Mouse (Mus musculus): ENCODE measurements around the gene Aven.

The Aven gene

GRCm38 (mm10) chr2:112490483-112491196 is 2.1 kb upstream of the Aven start:
- no peak for DNase-seq (ENCODE audit: low spot score)

DNA sequence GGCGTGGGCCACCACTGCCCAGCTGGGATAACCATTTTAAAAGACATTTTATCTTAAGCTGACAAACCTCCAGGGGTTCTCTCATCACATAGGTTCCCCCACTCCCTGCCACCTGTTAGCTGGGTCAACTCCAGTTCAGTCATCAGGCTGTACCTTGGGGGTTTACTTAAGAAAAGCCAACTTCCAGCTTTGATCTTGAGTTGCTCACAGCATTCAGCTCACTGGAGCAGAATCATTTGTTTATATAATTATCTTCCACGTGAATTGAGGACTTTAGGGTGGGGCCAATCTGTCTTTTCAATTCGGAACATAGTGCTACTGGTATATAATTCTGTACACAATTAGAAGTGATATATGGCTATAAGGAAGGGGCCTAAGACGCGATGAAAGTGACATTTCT is 1.1 kb upstream of the Aven start:
- DNase-seq (ENCODE audit: low spot score): peak; percentile 19

GRCm38 (mm10) chr2:112492431-112492855 is 321 bp upstream of the Aven start:
- DNase-seq (ENCODE audit: low spot score): no peak

DNA sequence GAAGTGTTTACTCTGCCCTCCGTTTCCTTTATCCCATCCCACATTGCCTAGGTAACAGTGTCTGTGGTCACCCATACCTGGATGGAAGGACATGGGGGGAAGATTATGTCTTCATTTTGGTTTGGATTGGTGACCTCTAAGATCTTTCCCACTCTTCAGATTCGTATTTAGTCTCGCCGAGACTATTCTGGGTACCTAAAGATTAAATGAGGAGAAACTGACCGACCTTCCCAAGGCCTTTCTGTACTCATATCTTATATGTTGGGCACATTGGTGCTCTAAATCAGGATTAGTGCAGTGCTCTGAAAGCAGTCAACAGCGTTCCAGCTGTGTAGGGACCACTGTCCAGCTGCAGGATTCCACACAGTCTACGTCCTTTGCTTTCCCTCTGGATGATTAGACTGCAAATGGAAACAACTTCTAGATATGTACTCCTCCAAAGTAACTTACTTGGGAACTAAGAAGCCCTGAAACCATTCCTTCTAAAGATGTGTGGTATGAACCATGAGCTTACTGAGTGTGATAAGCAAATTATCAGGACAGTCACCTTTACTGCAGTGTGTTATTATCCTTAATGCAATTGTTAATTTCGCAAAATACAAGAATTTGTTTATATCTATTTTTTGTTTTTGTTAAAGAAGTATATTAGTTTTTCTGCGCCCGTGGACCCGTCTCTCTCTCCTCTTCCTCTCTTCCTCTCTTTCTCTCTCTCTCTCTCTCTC is 936 bp downstream of the Aven start:
- DNase-seq (ENCODE audit: low spot score): no peak

GRCm38 (mm10) chr2:112497851-112498250 is 5.1 kb downstream of the Aven start:
- no peak for DNase-seq (ENCODE audit: low spot score)

DNA sequence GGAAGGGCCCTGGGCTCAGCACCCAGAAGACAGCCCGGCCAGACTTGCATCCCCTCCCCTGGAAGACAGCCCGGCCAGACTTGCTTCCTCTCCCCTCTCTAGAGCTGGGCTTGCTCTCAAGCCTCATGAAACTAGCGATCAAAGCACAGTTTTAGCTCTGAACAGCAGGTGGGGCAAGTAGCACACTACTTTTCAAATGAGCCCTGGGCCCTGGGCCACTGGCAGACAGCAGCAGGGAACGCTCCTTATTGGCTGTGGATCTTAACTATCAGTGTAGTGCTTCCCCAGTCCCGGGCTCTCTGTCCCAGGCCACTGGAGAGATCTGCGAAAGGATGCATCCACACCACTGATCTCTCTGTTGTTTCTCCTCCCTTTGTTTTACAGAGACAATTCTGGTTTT is 8.4 kb downstream of the Aven start:
- DNase-seq (ENCODE audit: low spot score): peak; percentile 78

DNA sequence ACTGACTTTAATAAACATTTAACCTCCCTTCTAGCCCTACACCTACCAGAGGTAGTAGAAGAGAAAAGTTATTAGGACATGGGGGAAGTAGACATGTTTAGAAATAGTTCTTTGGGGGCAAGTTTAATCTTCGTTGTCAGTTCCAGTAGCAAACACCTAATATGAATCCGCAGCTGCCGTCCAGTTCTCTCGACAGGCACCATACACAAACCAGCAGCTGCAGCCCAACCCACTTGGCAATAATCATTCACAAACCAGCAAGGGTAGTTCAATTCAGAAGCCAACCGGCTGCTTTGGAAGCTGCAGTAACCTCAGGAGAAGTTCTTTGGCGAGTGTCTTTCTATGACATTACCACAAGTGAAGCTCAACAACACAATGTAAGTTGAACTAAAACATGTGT is 11.2 kb downstream of the Aven start:
- DNase-seq (ENCODE audit: low spot score): no peak

DNA sequence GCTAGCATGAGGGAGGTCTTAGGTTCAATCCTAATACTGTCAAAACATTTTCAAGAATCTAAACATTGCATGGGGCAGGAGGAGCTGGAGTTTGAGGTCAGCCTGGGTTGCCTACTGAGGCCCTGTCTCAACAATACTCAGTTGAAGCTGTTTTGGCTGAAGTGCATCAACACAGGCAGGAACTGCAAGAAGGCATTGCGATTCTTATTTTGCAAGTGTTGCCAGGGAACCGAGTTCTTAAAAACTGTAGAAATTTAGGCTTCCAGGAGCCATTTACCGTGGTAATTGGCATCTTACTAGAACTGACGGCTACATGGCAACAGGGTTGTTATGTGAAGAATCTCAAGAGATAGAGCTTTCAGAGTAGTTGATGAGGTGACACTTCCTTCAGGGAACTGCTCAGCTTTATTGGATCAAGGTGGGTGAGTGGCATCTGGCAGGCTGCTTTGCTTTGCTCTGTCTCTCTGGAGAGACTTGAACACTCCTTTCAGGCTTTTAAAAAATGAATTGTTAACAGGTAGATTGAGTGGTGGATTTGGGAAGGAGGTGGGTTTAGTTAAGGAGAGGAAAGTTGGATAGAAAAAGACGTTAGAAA is 14.2 kb downstream of the Aven start:
- DNase-seq (ENCODE audit: low spot score): no peak

DNA sequence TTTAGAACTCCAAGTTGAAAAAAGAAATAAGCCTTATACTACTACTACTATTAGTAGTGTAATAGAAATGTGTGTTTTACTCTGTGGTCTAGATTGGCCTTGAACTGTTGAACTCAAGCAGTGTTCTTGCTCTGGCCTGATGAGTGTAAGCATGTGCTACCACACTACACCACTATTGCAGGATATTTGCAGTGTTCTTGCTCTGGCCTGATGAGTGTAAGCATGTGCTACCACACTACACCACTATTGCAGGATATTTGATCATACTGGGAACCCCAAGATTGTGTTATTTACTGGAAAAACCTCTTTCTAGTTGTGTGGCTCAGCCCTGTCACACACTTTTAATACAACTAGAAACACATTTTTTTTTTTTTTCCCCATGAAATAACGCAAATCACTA is 14.7 kb downstream of the Aven start:
- DNase-seq (ENCODE audit: low spot score): no peak

- DNase-seq (ENCODE audit: low spot score): no peak
These were observed 17.4 kb downstream of the Aven start for GRCm38 (mm10) chr2:112510140-112510539.

DNA sequence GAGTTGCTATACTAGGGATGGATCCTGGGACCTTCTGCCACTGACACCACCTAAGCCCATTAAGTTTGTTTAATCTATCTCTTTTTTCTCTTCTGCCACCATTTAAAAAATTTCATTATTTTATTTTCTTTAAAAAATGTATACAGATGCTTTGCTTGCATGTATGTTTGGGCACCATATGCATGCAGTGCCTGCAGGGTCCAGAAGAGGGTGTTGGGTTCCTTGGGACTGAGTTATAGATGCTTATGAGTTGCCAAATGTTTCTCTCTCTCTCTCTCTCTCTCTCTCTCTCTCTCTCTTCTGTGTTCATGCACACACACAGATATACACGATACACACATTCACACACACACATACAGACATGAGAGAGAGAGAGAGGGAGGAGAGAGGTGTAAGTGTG is 20.3 kb downstream of the Aven start:
- DNase-seq (ENCODE audit: low spot score): no peak

- no peak for DNase-seq (ENCODE audit: low spot score)
These were observed 24.0 kb downstream of the Aven start for GRCm38 (mm10) chr2:112516728-112517127.

DNA sequence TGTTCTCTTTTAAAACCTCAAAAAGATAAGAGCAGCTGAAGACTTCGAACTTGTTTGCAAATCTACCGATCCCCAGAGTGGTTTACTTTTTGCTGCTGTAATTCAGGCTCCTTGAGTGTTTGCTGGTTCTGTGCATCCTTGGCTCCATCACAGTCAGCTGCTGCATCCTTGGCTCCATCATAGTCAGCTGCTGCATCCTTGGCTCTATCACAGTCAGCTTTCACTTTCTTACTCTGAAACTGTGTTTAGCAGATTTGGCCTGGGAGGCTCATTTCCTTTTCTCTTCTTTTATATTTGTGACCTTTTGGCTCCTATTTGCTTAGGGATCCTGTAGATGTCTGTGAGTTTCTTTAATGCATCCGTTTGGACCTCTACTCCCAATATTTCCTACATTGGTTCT is 24.5 kb downstream of the Aven start:
- no peak for DNase-seq (ENCODE audit: low spot score)

DNA sequence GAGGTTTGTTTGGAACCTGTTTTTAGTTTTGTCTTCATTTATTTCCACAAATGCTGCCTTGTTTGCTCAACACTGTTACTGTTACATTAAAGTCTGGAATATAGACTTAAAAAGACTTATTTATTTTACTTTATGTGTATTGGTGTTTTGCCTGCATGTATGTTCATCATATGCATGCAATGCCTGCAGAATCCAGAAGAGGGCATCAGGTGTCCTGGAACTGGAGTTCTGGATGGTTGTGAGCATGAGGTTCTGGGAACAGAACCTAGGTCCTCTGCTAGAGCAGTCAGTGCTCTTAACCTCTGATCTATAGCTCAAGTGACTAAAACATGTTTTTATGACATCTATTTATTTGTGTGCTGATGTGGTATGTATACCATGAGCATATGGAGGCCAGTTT is 25.8 kb downstream of the Aven start:
- no peak for DNase-seq (ENCODE audit: low spot score)

DNA sequence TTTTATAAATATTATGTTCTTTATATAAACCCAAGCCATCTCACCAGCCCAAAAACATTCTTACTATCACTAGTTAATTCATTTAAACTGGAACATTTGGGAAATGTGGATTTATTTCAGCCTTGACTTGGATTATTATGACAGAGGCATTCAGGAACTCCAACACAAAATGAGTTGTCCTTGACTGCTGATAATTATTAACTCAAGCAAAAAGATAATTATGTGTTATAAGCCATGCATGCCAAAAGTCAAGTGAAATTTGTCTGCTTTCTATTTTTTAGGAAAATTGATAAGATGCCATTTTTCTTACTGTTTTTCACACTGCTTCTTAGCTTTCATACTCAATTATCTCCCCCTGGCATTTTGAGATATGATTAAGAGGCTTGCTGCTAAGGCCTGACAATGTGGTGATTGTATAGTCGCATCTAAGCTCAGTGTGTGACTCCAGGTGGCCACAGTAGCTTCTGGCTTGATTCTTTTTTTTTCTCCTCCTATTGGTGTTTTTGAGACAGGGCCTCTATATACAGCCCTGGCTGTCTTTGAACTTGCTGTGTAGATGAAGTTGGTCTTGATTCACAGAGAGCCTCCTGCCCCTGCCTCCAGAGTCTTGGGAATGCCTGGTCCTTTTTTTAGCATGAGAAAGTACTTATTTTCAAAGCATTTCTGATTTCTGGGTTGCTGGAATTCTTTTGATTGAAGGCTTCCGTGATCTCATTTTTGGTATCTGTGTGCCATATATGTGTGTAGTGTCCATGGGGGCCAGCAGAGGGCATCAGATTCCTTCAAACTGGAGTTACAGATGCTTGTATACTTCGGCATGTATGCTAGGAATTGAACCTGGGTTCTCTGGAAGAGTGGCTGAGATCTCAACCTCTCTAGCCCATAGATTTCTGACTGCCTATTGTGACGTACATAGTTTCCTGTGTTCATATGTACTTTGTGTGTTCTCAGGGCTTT is 28.0 kb downstream of the Aven start:
- no peak for DNase-seq (ENCODE audit: low spot score)

GRCm38 (mm10) chr2:112526933-112527332 is 34.2 kb downstream of the Aven start:
- no peak for DNase-seq (ENCODE audit: low spot score)

GRCm38 (mm10) chr2:112532812-112533496 is 40.2 kb downstream of the Aven start:
- no peak for DNase-seq (ENCODE audit: low spot score)

DNA sequence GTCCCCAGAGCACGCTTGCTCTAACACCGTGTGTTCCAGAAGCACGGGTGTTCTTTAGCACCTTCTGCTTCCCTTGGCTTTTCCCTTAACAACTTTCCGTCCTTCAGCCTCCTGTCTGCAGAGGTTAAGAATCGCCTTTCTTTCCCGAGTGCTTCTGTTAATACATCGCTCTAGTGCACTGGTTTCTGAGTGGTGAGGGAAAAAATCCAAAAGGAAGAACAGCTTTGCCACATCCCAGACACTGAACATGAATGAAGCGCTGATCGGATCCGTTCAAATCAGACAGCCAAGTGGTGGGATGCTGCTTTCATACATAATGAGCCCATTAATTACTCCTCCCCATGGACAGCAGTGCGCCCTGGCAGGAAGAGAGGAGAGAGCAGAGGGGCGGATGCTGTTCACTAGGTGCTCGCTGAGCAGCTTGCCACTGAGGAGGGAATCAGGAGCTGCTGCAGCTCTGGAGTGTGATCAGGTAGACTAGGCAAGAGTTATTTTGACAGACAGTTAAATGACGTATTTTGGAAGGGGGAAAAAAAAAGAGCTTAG is 42.0 kb downstream of the Aven start:
- peak; percentile 45 for DNase-seq (ENCODE audit: low spot score)

DNA sequence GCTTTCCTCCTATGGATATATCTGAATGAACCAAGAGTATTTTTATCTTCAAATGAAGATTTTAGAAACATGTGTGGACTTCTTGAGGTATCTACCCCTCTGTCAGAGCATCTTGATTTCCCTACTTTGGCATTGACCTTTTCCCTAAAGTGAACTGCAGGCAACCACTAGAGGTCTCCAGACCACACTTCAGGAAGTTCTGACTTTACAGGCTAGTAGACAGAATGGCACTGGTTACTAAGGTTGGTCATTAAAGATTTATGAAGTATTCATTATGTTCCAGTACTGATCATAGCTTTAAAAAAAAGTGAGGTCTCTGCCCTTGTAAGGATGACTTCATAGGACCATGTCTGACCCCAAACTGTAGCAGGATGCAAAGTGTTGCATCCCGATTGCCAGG is 46.0 kb downstream of the Aven start:
- DNase-seq (ENCODE audit: low spot score): peak; percentile 37

- DNase-seq (ENCODE audit: low spot score): no peak
These were observed 49.0 kb downstream of the Aven start for GRCm38 (mm10) chr2:112541695-112542285.

GRCm38 (mm10) chr2:112556527-112556926 is 63.8 kb downstream of the Aven start:
- no peak for DNase-seq (ENCODE audit: low spot score)

Measured in retina, embryonic 14.5 days (tissue).